Mouse (Mus musculus) gastrocnemius, postnatal 25 days (tissue): ENCODE data around the gene Ccdc92b. TPM values are rescaled to one million over a fixed set of nuclear protein-coding genes. Genes with fewer than 3 reads are reported as not detected.
A peak's percentile ranks its signal among the peaks of the same experiment; 100 is the strongest.

Source experiments
- DNase-seq: peaks from one replicate; pipeline ENCODE4 v3.0.0; 2022
- total RNA-seq, 2 experiments: library from RNA; stranded (reverse); gene quantifications; 1 replicate in 1 of 2; 2 replicates in 1 of 2; pipeline ENCODE4 v1.2.3; 2021

Gene Ccdc92b
- total RNA-seq, 2 experiments from 2014 or later = 0.11 to 0.13 TPM

GRCm38 (mm10) chr11:74653385-74653784 is 34.0 kb downstream of the Ccdc92b start:
- peak; percentile 65 for DNase-seq

- DNase-seq = no peak
These were observed 36.5 kb downstream of the Ccdc92b start for GRCm38 (mm10) chr11:74655941-74656340.

GRCm38 (mm10) chr11:74660336-74660735 is 40.9 kb downstream of the Ccdc92b start:
- DNase-seq = no peak

- no peak for DNase-seq
These were observed 42.2 kb downstream of the Ccdc92b start for GRCm38 (mm10) chr11:74661641-74662040.

- DNase-seq = no peak
These were observed 42.8 kb downstream of the Ccdc92b start for GRCm38 (mm10) chr11:74662221-74662620.

GRCm38 (mm10) chr11:74664279-74664678 is 44.9 kb downstream of the Ccdc92b start:
- no peak for DNase-seq

GRCm38 (mm10) chr11:74664906-74665305 is 45.5 kb downstream of the Ccdc92b start:
- DNase-seq = no peak

GRCm38 (mm10) chr11:74665631-74666283 is 46.4 kb downstream of the Ccdc92b start:
- no peak for DNase-seq

- DNase-seq = no peak
These were observed 46.9 kb downstream of the Ccdc92b start for GRCm38 (mm10) chr11:74666284-74666652.

GRCm38 (mm10) chr11:74666776-74667581 is 47.6 kb downstream of the Ccdc92b start:
- no peak for DNase-seq

GRCm38 (mm10) chr11:74667582-74668010 is 48.2 kb downstream of the Ccdc92b start:
- DNase-seq = no peak

- DNase-seq = no peak
These were observed 49.1 kb downstream of the Ccdc92b start for GRCm38 (mm10) chr11:74668466-74668865.

GRCm38 (mm10) chr11:74668971-74669370 is 49.6 kb downstream of the Ccdc92b start:
- no peak for DNase-seq

GRCm38 (mm10) chr11:74670151-74670550 is 50.7 kb downstream of the Ccdc92b start:
- DNase-seq = no peak

- no peak for DNase-seq
These were observed 51.6 kb downstream of the Ccdc92b start for GRCm38 (mm10) chr11:74671013-74671412.

GRCm38 (mm10) chr11:74671839-74672238 is 52.4 kb downstream of the Ccdc92b start:
- DNase-seq = no peak

GRCm38 (mm10) chr11:74672901-74673513 is 53.6 kb downstream of the Ccdc92b start:
- no peak for DNase-seq

GRCm38 (mm10) chr11:74673561-74673960 is 54.2 kb downstream of the Ccdc92b start:
- DNase-seq = no peak

GRCm38 (mm10) chr11:74674713-74675112 is 55.3 kb downstream of the Ccdc92b start:
- no peak for DNase-seq

GRCm38 (mm10) chr11:74675156-74675555 is 55.8 kb downstream of the Ccdc92b start:
- DNase-seq = no peak
